Mouse (Mus musculus): ENCODE results near the gene Phactr1. TPM values are rescaled to one million over a fixed set of nuclear protein-coding genes. Genes with fewer than 3 reads are reported as not detected.

Gene Phactr1
- polyA plus RNA-seq, 1 experiment from 2014 or later = 15.5 TPM

- WGBS = 68% methylated on average over 4 of the region's 4 CpGs
Measured at GRCm38 (mm10) chr13:42980581-42980980, 300.2 kb downstream of the Phactr1 start.

GRCm38 (mm10) chr13:42982646-42983045, 302.2 kb downstream of the Phactr1 start:
- Histone ChIP-seq H3K27me3 (ENCODE audit: control insufficient read depth, insufficient read depth, low read length) (no peaks in the 10 kb centered on the region), H3K9ac (ENCODE audit: low read length) (no peak overlapping the region), H3K4me1 (ENCODE audit: control insufficient read depth, insufficient read depth, low read length) (no peaks in the 10 kb centered on the region), H3K4me3 (ENCODE audit: low read depth, low read length) (no peak overlapping the region), H3K9me3 (ENCODE audit: control insufficient read depth, low read length) (no peaks in the 10 kb centered on the region), H3K27ac (ENCODE audit: low read depth, low read length) (no peak overlapping the region), H3K36me3 (ENCODE audit: control insufficient read depth, insufficient read depth, low read length) (no peaks in the 10 kb centered on the region), H3K4me2 (no peak overlapping the region)
- ATAC-seq (ENCODE audit: low FRiP score) (no peak), DNase-seq (ENCODE audit: low spot score, missing footprints) (peak; percentile 75)
- 93% methylated on average over 9 of the region's 9 CpGs for WGBS

More at GRCm38 (mm10) chr13:42980581-42980980, 300.2 kb downstream of the Phactr1 start:
- H3K4me3 ChIP-seq (ENCODE audit: low read depth, low read length) = no peak overlapping the region
- H3K4me2 ChIP-seq = no peak overlapping the region
- no peaks in the 10 kb centered on the region for H3K4me1 ChIP-seq (ENCODE audit: control insufficient read depth, insufficient read depth, low read length)
- H3K36me3 ChIP-seq (ENCODE audit: control insufficient read depth, insufficient read depth, low read length) = no peaks in the 10 kb centered on the region
- H3K9me3 ChIP-seq (ENCODE audit: control insufficient read depth, low read length) = no peaks in the 10 kb centered on the region
- DNase-seq (ENCODE audit: low spot score, missing footprints) (peak; percentile 41), ATAC-seq (ENCODE audit: low FRiP score) (no peak)
- H3K27me3 ChIP-seq (ENCODE audit: control insufficient read depth, insufficient read depth, low read length) = no peaks in the 10 kb centered on the region
- no peak overlapping the region for H3K9ac ChIP-seq (ENCODE audit: low read length)
- H3K27ac ChIP-seq (ENCODE audit: low read depth, low read length) = no peak overlapping the region

DNA sequence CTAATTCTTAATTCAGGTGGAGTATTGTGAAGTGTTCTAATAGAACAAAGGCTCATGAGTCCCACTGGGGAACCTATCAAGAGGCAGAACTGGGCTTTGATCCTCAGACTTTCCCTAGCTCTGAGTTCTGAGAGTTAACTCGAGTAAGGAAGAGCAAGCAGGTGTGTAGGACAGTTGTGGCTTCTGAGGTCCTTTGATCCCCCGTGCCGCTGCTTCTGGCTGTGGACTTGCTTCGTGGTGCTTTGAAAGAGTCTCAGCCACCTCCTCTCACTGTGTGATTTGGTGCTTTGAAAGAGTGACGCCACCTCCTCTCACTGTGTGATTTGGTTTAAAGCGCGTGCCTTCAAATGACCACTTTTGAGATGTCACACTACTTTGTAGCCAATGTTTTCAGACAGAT, 305.4 kb downstream of the Phactr1 start:
- WGBS = 83% methylated on average over 7 of the region's 7 CpGs
- peak; percentile 80 for DNase-seq (ENCODE audit: low spot score, missing footprints)
- no peaks in the 10 kb centered on the region for H3K9me3 ChIP-seq (ENCODE audit: control insufficient read depth, low read length)

GRCm38 (mm10) chr13:42987931-42988579, 307.6 kb downstream of the Phactr1 start:
- H3K9me3 ChIP-seq (ENCODE audit: control insufficient read depth, low read length) = no peaks in the 10 kb centered on the region
- no peaks in the 10 kb centered on the region; the same call in 1 of the 2 replicates for H3K36me3 ChIP-seq (ENCODE audit: control insufficient read depth, insufficient read depth, low read length)
- no peak overlapping the region for H3K27ac ChIP-seq (ENCODE audit: low read depth, low read length)
- WGBS = 84% methylated on average over 5 of the region's 5 CpGs
- ATAC-seq (ENCODE audit: low FRiP score) (no peak), DNase-seq (ENCODE audit: low spot score, missing footprints) (peak; percentile 21)
- no peaks in the 10 kb centered on the region for H3K4me1 ChIP-seq (ENCODE audit: control insufficient read depth, insufficient read depth, low read length)
- no peaks in the 10 kb centered on the region for H3K27me3 ChIP-seq (ENCODE audit: control insufficient read depth, insufficient read depth, low read length)
- H3K9ac ChIP-seq (ENCODE audit: low read length) = no peak overlapping the region
- H3K4me2 ChIP-seq = no peak overlapping the region
- H3K4me3 ChIP-seq (ENCODE audit: low read depth, low read length) = no peak overlapping the region

More for the DNA sequence above, 305.4 kb downstream of the Phactr1 start:
- Histone ChIP-seq H3K27me3 (ENCODE audit: control insufficient read depth, insufficient read depth, low read length) (no peaks in the 10 kb centered on the region), H3K4me1 (ENCODE audit: control insufficient read depth, insufficient read depth, low read length) (no peaks in the 10 kb centered on the region), H3K4me2 (no peak overlapping the region), H3K9ac (ENCODE audit: low read length) (no peak overlapping the region), H3K36me3 (ENCODE audit: control insufficient read depth, insufficient read depth, low read length) (no peaks in the 10 kb centered on the region; the same call in 1 of the 2 replicates), H3K27ac (ENCODE audit: low read depth, low read length) (no peak overlapping the region), H3K4me3 (ENCODE audit: low read depth, low read length) (no peak overlapping the region)
- no peak for ATAC-seq (ENCODE audit: low FRiP score)

DNA sequence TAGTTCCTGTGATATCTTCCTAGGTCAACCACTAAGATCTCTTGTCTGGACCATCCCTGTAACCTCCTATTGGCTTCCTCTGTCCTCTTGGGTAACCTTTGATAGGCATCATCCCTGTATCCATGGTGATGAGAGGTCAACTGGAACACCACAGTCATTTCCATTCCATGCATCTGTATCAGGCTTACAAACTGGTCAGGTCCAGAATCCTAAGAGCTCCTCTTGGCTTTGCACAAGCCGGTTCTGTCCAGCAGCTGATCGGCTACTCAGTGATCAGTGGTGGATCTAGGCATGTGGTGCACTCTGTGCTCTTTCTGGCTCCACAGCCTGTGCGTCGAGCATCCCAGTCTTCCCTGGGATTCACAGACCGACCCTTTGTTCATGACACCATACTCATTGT, 309.1 kb downstream of the Phactr1 start:
- ATAC-seq (ENCODE audit: low FRiP score) = no peak
- no peak overlapping the region for H3K4me3 ChIP-seq (ENCODE audit: low read depth, low read length)
- H3K36me3 ChIP-seq (ENCODE audit: control insufficient read depth, insufficient read depth, low read length) = no peaks in the 10 kb centered on the region; the same call in 1 of the 2 replicates
- no peak overlapping the region for H3K27ac ChIP-seq (ENCODE audit: low read depth, low read length)
- no peaks in the 10 kb centered on the region for H3K4me1 ChIP-seq (ENCODE audit: control insufficient read depth, insufficient read depth, low read length)
- no peaks in the 10 kb centered on the region for H3K9me3 ChIP-seq (ENCODE audit: control insufficient read depth, low read length)
- no peak overlapping the region for H3K4me2 ChIP-seq
- H3K27me3 ChIP-seq (ENCODE audit: control insufficient read depth, insufficient read depth, low read length) = no peaks in the 10 kb centered on the region
- H3K9ac ChIP-seq (ENCODE audit: low read length) = no peak overlapping the region
- 89% methylated on average over 5 of the region's 5 CpGs for WGBS
- peak; percentile 82 for DNase-seq (ENCODE audit: low spot score, missing footprints)

GRCm38 (mm10) chr13:42990051-42990450, 309.6 kb downstream of the Phactr1 start:
- no peak overlapping the region for H3K27ac ChIP-seq (ENCODE audit: low read depth, low read length)
- H3K27me3 ChIP-seq (ENCODE audit: control insufficient read depth, insufficient read depth, low read length) = no peaks in the 10 kb centered on the region
- no peaks in the 10 kb centered on the region for H3K4me1 ChIP-seq (ENCODE audit: control insufficient read depth, insufficient read depth, low read length)
- no peak overlapping the region for H3K4me3 ChIP-seq (ENCODE audit: low read depth, low read length)
- WGBS = 92% methylated on average over 3 of the region's 3 CpGs
- no peak for ATAC-seq (ENCODE audit: low FRiP score)
- H3K36me3 ChIP-seq (ENCODE audit: control insufficient read depth, insufficient read depth, low read length) = no peaks in the 10 kb centered on the region; the same call in 1 of the 2 replicates
- H3K9ac ChIP-seq (ENCODE audit: low read length) = no peak overlapping the region
- DNase-seq (ENCODE audit: low spot score, missing footprints) = peak; percentile 35
- no peaks in the 10 kb centered on the region for H3K9me3 ChIP-seq (ENCODE audit: control insufficient read depth, low read length)
- H3K4me2 ChIP-seq = no peak overlapping the region

DNA sequence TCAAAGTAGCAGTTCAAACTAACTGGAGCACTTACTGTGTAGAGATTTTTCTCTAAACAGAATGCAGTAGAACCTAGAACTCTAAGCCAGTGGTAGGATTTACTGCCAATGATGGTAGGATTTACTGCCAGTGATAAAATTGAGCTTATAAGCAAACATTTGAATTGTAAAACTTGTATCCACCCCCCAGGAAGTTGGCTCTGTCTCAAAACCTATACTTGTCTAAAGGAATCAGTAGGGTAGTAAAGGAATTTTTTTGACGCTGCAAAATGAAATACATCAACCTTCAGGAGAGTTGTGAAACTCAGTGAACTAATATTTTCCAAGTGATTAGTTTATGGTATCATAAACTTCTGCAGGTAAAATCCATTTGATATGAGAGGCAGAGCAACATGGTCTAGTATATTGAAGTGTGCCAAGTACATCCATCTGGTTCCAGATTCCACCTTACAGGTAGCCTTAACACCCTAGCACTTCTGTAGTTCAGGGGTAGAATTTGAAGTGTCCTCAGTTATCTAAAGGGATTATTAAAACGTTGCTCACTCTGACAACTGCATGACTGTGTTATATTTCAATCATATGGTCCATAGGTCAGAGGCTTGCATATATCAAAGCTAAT, 310.2 kb downstream of the Phactr1 start:
- ATAC-seq (ENCODE audit: low FRiP score) = no peak

GRCm38 (mm10) chr13:42991164-42991563, 310.7 kb downstream of the Phactr1 start:
- 77% methylated on average over 3 of the region's 3 CpGs for WGBS
- H3K4me2 ChIP-seq = no peak overlapping the region
- H3K27me3 ChIP-seq (ENCODE audit: control insufficient read depth, insufficient read depth, low read length) = no peaks in the 10 kb centered on the region
- DNase-seq (ENCODE audit: low spot score, missing footprints) (peak; percentile 60), ATAC-seq (ENCODE audit: low FRiP score) (no peak)
- no peaks in the 10 kb centered on the region for H3K4me1 ChIP-seq (ENCODE audit: control insufficient read depth, insufficient read depth, low read length)
- no peak overlapping the region for H3K4me3 ChIP-seq (ENCODE audit: low read depth, low read length)
- H3K36me3 ChIP-seq (ENCODE audit: control insufficient read depth, insufficient read depth, low read length) = no peaks in the 10 kb centered on the region; the same call in 1 of the 2 replicates
- no peak overlapping the region for H3K9ac ChIP-seq (ENCODE audit: low read length)
- H3K9me3 ChIP-seq (ENCODE audit: control insufficient read depth, low read length) = no peaks in the 10 kb centered on the region
- H3K27ac ChIP-seq (ENCODE audit: low read depth, low read length) = no peak overlapping the region

More for the DNA sequence above, 310.2 kb downstream of the Phactr1 start:
- H3K4me2 ChIP-seq = no peak overlapping the region
- no peaks in the 10 kb centered on the region for H3K27me3 ChIP-seq (ENCODE audit: control insufficient read depth, insufficient read depth, low read length)
- H3K4me3 ChIP-seq (ENCODE audit: low read depth, low read length) = no peak overlapping the region
- no peak overlapping the region for H3K27ac ChIP-seq (ENCODE audit: low read depth, low read length)
- no peaks in the 10 kb centered on the region for H3K4me1 ChIP-seq (ENCODE audit: control insufficient read depth, insufficient read depth, low read length)
- no peak overlapping the region for H3K9ac ChIP-seq (ENCODE audit: low read length)
- H3K36me3 ChIP-seq (ENCODE audit: control insufficient read depth, insufficient read depth, low read length) = no peaks in the 10 kb centered on the region; the same call in 1 of the 2 replicates
- peak; percentile 53 for DNase-seq (ENCODE audit: low spot score, missing footprints)
- WGBS = 81% methylated on average over 2 of the region's 2 CpGs
- H3K9me3 ChIP-seq (ENCODE audit: control insufficient read depth, low read length) = no peaks in the 10 kb centered on the region

DNA sequence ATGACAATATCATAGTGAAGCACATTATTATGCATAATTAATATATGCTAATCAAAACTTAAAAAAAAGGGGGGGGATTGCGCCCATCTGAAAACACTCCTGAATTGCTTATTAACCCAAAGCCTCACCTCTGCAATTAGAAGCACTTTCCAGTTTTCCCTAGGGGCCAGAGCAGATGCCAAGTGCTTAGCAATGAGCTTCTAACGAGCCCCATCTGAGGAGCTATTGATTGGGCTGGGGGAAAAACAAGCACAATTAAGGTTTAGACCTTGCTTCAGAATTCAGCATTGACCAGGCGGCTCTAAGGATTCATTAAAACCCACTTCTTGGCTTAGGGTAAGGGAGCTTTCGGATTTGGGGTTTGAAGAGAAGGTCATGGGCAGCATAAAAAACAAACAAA, 311.9 kb downstream of the Phactr1 start:
- H3K27ac ChIP-seq (ENCODE audit: low read depth, low read length) = no peak overlapping the region
- ATAC-seq (ENCODE audit: low FRiP score) = no peak
- H3K4me1 ChIP-seq (ENCODE audit: control insufficient read depth, insufficient read depth, low read length) = no peaks in the 10 kb centered on the region
- no peak overlapping the region for H3K9ac ChIP-seq (ENCODE audit: low read length)
- WGBS = 76% methylated on average over 4 of the region's 4 CpGs
- no peak overlapping the region for H3K4me2 ChIP-seq
- no peaks in the 10 kb centered on the region; the same call in 1 of the 2 replicates for H3K36me3 ChIP-seq (ENCODE audit: control insufficient read depth, insufficient read depth, low read length)
- H3K4me3 ChIP-seq (ENCODE audit: low read depth, low read length) = no peak overlapping the region
- no peaks in the 10 kb centered on the region for H3K9me3 ChIP-seq (ENCODE audit: control insufficient read depth, low read length)
- peak; percentile 81 for DNase-seq (ENCODE audit: low spot score, missing footprints)
- no peaks in the 10 kb centered on the region for H3K27me3 ChIP-seq (ENCODE audit: control insufficient read depth, insufficient read depth, low read length)
